Mouse (Mus musculus): Measurements from ENCODE around the gene Kifap3. TPM values are rescaled to one million over a fixed set of nuclear protein-coding genes. Genes with fewer than 3 reads are reported as not detected.

Gene Kifap3
- polyA plus RNA-seq, 1 experiment = 2.7 TPM

GRCm38 (mm10) chr1:163929636-163930457, 150.5 kb downstream of the Kifap3 start:
- no peak for TF ChIP-seq GATA1 (IDR thresholded peaks at IDR 0.05; ENCODE audit: low read length)

- no peak for TF ChIP-seq GATA1 (IDR thresholded peaks at IDR 0.05; ENCODE audit: low read length)
Observed at GRCm38 (mm10) chr1:163930458-163930794, 151.0 kb downstream of the Kifap3 start.

GRCm38 (mm10) chr1:163931801-163932200, 152.4 kb downstream of the Kifap3 start:
- TF ChIP-seq GATA1 (IDR thresholded peaks at IDR 0.05; ENCODE audit: low read length) = no peak

- no peak for TF ChIP-seq GATA1 (IDR thresholded peaks at IDR 0.05; ENCODE audit: low read length)
Observed at GRCm38 (mm10) chr1:163934591-163934990, 155.2 kb downstream of the Kifap3 start.

GRCm38 (mm10) chr1:163942056-163942455, 162.7 kb downstream of the Kifap3 start:
- TF ChIP-seq GATA1 (IDR thresholded peaks at IDR 0.05; ENCODE audit: low read length) = no peak

- TF ChIP-seq GATA1 (IDR thresholded peaks at IDR 0.05; ENCODE audit: low read length) = no peak
Observed at GRCm38 (mm10) chr1:163953396-163953795, 174.0 kb downstream of the Kifap3 start.

- no peak for TF ChIP-seq GATA1 (IDR thresholded peaks at IDR 0.05; ENCODE audit: low read length)
Observed at GRCm38 (mm10) chr1:163958036-163958435, 178.7 kb downstream of the Kifap3 start.

GRCm38 (mm10) chr1:163964008-163964689, 184.8 kb downstream of the Kifap3 start:
- no peak for TF ChIP-seq GATA1 (IDR thresholded peaks at IDR 0.05; ENCODE audit: low read length)

Other genes with a start within 250 kb of the Kifap3 start
- gene Mettl11b, start 54.4 kb upstream of the Kifap3 start, polyA plus RNA-seq (2012) = not detected in 2 replicates
- 10.9 and 11.1 TPM in 2 replicates for gene Scyl3, start 149.5 kb downstream of the Kifap3 start, polyA plus RNA-seq (2012)
- gene BC055324, start 215.2 kb downstream of the Kifap3 start, polyA plus RNA-seq (2012) = 2.4 and 4.2 TPM in 2 replicates
- 0.23 and 0.54 TPM in 2 replicates for gene Mettl18, start 215.3 kb downstream of the Kifap3 start, polyA plus RNA-seq (2012)

Measured in G1E-ER4 (cell line).